Mouse (Mus musculus) kidney, embryonic 15.5 days (tissue): Measurements from ENCODE around the gene Raf1. TPM values are rescaled to one million over a fixed set of nuclear protein-coding genes. Genes with fewer than 3 reads are reported as not detected.

ENCODE experiments used
- ATAC-seq: fragments of 200-750 bp; cut with Nextera tagmentation; replicated peaks from 2 replicates; pipeline ENCODE4 v1.8.0; 2017; ENCODE audit warnings: moderate TSS enrichment; ENCODE audit not compliant: low FRiP score
- H3K27ac ChIP-seq: fragments of 300-500 bp; sonication (generic); 2 replicates; pipeline ENCODE4 v1.5.1; 2015; ENCODE audit warnings: mild to moderate bottlenecking, inconsistent platforms
- H3K27me3 ChIP-seq: fragments of 300-500 bp; sonication (generic); 2 replicates; pipeline ENCODE4 v1.6.1; 2015; ENCODE audit warnings: inconsistent platforms
- H3K36me3 ChIP-seq: fragments of 300-500 bp; sonication (generic); 2 replicates; pipeline ENCODE4 v1.6.1; 2015; ENCODE audit warnings: inconsistent platforms
- H3K4me1 ChIP-seq: fragments of 300-500 bp; sonication (generic); 2 replicates; pipeline ENCODE4 v1.6.1; 2015; ENCODE audit warnings: inconsistent platforms
- H3K4me2 ChIP-seq: fragments of 300-500 bp; sonication (generic); 2 replicates; pipeline ENCODE4 v1.6.1; 2015; ENCODE audit warnings: moderate library complexity, mild to moderate bottlenecking, inconsistent platforms
- H3K4me3 ChIP-seq: fragments of 300-500 bp; sonication (generic); replicated peaks from 2 replicates; pipeline ENCODE4 v1.5.1; 2015; ENCODE audit warnings: mild to moderate bottlenecking, inconsistent platforms
- H3K9ac ChIP-seq: fragments of 300-500 bp; sonication (generic); 2 replicates; pipeline ENCODE4 v1.6.1; 2015; ENCODE audit warnings: mild to moderate bottlenecking, inconsistent platforms
- H3K9me3 ChIP-seq: fragments of 300-500 bp; sonication (generic); replicated peaks from 2 replicates; pipeline ENCODE4 v1.6.1; 2016; ENCODE audit warnings: inconsistent platforms
- WGBS: fragments of 180-500 bp; shearing (Covaris S2); methylation state at CpG from one replicate; pipeline ENCODE4 v1.1.7; 2015; ENCODE audit warnings: mixed read lengths; 5-methylcytosine and 5-hydroxymethylcytosine counted together
- polyA plus RNA-seq: library from polyadenylated mRNA; unstranded; fragments of >200 nt; fragmentation: Nextera tagmentation; extraction: Ambion mirVana; gene quantifications from 2 replicates; pipeline ENCODE4 v1.2.1, GENCODE M21; 2015

Raf1 gene
- 87.0 and 94.9 TPM in 2 replicates for polyA plus RNA-seq

DNA sequence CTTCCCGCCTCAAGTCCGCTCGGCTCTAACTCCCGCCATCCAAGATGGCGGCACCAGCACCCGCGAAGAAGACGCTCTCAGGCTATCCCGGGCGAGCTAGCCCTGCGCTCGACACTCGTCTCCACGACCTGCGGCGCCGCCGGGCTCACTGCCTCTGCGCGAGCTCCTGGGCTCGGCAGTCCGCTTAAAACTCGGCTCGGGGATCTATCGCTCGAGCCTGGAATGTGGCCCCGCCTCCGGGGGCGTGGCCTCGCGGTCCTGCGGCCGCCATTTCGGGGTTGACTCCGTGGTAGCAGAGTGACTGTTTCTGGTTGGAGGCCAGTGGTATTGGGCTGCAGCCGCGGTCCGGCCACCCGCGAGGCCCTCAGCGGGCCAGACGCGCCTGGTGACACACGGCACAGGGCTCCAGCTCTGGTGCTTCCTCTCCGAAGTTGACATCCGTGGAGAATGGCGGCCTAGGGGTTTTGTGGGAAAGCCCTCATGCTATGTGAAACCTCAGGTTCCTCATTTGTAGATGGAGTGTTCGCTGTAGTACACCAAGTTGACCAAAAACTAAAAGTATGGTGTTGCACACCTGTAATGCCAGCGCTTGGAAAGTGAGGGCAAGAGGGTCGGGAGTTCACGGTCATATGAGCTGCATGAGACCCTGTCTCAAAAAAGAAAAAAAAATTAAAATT lies at the start of gene Raf1:
Gene Raf1 (minus strand): TSS at position 184 of the 677 bp plus-strand sequence.
- Histone ChIP-seq H3K4me2 (peak within 1 kb of the TSS; percentile 80), H3K9ac (peak within 1 kb of the TSS; percentile 91), H3K27ac (peak within 1 kb of the TSS; percentile 97), H3K27me3 (no peaks in the 10 kb centered on the region), H3K9me3 (no peaks in the 10 kb centered on the region), H3K4me3 (peak within 1 kb of the TSS; percentile 66), H3K4me1 (peaks cover 17% of the 10 kb centered on the region), H3K36me3 (0 out of 2 replicates have a peak, but pooled peaks cover 2% of the 10 kb centered on the region)
- ATAC-seq = peak; percentile 99
- WGBS = 1% methylated on average over 51 of the region's 51 CpGs

DNA sequence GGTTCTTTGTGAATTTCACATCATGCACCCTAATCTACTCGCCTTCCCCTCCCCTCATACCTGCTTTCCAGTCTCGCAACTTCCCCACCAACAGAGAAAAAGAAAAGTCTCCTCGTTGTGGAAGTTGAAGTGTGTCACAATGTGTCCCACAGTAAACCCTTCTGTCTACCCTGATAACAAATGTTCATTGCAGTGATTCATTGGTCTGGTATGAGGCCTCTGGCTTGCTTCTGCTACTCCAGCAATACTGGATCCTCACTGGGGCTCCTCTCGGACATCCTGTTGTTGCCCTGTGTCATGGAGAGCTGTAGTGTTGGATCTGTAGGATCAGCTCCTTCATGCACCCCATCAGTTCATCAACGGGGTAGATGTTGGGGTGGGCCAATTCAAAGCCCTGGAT lies 45.8 kb upstream of the Raf1 start:
- Histone ChIP-seq H3K4me2 (no peak overlapping the region), H3K9ac (no peak overlapping the region), H3K4me1 (peaks cover 13% of the 10 kb centered on the region), H3K9me3 (no peaks in the 10 kb centered on the region), H3K4me3 (no peak overlapping the region), H3K27me3 (no peaks in the 10 kb centered on the region), H3K27ac (no peak overlapping the region), H3K36me3 (no peaks in the 10 kb centered on the region)
- WGBS = 76% methylated on average over 5 of the region's 5 CpGs
- ATAC-seq = no peak

DNA sequence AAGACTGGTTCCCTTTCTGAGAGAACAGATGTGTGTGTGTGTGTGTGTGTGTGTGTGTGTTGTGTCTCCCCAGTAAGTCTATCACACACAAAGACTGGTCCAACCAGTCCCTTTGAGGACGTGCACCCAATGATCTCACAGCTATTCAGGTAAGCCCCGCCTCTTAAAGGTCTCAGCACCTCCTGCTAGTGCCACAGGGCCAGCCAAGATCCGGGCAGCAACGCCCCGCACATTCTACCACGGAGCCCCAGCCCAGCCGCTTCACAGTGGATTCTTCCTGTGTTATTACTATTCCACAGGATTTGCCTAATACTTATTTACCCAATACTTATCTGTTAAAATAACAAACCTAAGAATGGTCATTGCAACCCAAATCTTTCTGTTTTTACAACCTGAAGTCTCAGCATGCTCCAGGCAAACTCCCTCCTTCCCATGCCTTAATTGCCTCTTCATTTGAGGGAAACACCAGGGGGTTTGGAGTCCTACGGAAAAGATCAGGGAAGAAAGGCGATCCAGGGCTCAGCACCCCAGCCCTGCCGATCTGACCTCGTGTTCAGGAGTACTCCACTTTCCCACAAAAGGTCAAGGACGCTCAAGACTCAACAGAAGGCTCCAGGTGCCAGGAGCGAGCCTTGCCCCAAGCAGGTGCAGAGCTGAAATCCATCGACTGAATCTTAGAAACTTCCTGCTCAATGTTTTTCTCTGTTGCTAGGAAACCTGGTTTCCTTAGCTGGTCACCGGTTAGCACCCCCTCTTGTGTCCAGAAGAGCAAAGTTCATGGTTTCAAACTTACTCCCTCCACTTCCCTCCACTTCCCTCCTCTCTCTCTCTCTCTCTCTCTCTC lies 41.5 kb upstream of the Raf1 start:
- no peaks in the 10 kb centered on the region for H3K9me3 ChIP-seq
- H3K27me3 ChIP-seq = no peaks in the 10 kb centered on the region
- 3% methylated on average over 15 of the region's 15 CpGs for WGBS
- H3K27ac ChIP-seq = peak overlapping the region; percentile 80
- H3K4me2 ChIP-seq = peak overlapping the region; percentile 61
- peak overlapping the region; percentile 31 for H3K4me3 ChIP-seq
- peak overlapping the region; percentile 23; the same call in 1 of the 2 replicates for H3K9ac ChIP-seq
- peak; percentile 87 for ATAC-seq
- H3K36me3 ChIP-seq = no peaks in the 10 kb centered on the region
- peaks cover 19% of the 10 kb centered on the region for H3K4me1 ChIP-seq

DNA sequence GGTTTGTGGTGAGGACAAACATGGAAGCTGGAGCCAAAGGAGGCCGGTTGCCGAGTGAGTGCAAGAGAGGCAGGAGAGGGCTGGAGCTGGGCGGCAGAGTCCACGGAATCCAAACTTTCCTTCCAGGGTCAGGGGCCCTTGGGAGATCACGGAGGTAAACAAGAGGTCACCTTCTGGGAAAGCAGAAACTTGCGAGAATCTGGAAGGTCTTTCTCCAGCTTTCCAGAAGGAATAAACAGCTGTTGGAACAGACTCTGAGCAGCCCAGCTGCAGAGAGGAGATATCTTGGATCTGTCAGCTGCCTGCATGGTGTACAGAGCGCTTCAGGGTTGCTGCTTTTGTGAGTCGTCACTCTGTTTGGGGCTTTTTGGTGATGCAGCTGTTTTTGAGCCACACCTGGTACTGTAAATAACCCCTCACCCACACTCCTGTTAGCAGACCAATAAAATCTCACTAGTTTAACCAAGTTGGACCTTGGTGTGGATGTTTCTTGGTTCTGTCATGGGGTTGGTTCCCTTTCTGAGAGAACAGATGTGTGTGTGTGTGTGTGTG lies 40.7 kb upstream of the Raf1 start:
- WGBS = 18% methylated on average over 8 of the region's 8 CpGs
- no peaks in the 10 kb centered on the region for H3K27me3 ChIP-seq
- H3K4me1 ChIP-seq = peaks cover 19% of the 10 kb centered on the region
- peak overlapping the region; percentile 61 for H3K4me2 ChIP-seq
- peak; percentile 20; the same call in 1 of the 2 replicates for ATAC-seq
- H3K27ac ChIP-seq = peak overlapping the region; percentile 11
- no peaks in the 10 kb centered on the region for H3K9me3 ChIP-seq
- no peak overlapping the region for H3K4me3 ChIP-seq
- H3K9ac ChIP-seq = no peak overlapping the region
- H3K36me3 ChIP-seq = no peaks in the 10 kb centered on the region

DNA sequence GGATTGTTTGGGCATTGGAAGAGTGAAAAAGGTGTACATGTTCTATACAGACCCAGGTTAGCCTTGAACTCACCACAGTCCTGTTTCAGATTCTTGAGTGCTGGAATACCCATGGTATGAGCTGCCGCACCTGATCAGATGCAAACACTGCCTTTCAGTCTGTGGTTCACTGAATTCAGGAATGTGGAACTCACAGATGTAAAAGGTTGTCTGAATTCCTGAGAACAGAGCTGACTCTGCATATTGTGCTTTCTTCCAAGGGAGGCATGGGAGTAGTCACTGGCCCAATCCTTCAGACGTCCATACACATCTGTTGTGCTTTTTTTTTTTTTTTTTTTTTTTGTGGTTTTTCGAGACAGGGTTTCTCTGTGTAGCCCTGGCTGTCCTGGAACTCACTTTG lies 34.8 kb upstream of the Raf1 start:
- H3K27ac ChIP-seq = no peak overlapping the region
- no peaks in the 10 kb centered on the region for H3K27me3 ChIP-seq
- no peak overlapping the region for H3K4me3 ChIP-seq
- 77% methylated on average over 3 of the region's 3 CpGs for WGBS
- no peak for ATAC-seq
- H3K4me1 ChIP-seq = no peaks in the 10 kb centered on the region
- no peak overlapping the region for H3K4me2 ChIP-seq
- no peak overlapping the region for H3K9ac ChIP-seq
- H3K9me3 ChIP-seq = no peaks in the 10 kb centered on the region
- no peaks in the 10 kb centered on the region for H3K36me3 ChIP-seq

DNA sequence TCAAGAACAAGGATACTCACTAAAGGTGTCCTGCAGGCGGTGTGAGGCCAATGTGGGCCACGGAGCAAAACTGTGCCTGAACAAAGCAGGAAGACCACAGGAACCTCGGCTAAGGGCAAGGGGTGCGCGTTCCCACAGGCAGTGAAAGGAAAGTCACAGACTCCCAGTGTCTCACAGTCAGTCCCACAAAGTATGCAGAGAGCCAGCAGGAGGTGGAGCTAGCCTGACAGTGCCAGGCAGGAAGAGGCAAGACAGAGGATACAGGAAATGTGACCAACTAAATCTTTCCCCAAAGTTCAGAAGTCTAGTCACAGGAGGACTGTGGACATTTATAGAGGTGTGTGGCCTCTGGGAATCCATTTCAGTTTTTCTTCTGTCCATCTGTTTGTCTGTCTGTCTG lies 26.5 kb upstream of the Raf1 start:
- no peak overlapping the region for H3K4me2 ChIP-seq
- no peak overlapping the region for H3K27ac ChIP-seq
- ATAC-seq = no peak
- H3K4me1 ChIP-seq = no peaks in the 10 kb centered on the region
- H3K4me3 ChIP-seq = no peak overlapping the region
- no peaks in the 10 kb centered on the region for H3K27me3 ChIP-seq
- H3K9ac ChIP-seq = no peak overlapping the region
- H3K36me3 ChIP-seq = no peaks in the 10 kb centered on the region
- no peaks in the 10 kb centered on the region for H3K9me3 ChIP-seq
- WGBS = 77% methylated on average over 5 of the region's 5 CpGs

DNA sequence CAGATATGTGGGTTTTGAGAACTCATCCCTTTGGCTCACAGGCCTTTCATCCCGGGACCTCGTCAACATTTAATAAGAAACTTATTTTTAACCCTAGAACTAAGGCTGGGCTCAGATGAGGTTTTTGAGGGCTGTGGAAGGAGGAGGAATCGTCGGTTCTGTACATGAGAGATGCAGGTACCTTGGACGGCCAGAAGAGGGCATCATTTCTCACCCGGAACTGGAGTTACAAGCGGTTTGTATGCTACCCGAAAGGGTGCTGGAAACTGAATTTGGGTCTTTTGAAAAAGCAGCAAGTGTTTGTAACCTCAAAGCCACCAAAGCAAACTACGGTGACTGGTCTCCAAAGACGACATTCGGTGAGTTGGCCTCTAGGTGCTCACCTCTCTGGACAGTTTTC lies 24.9 kb upstream of the Raf1 start:
- WGBS = 60% methylated on average over 11 of the region's 11 CpGs
- no peak overlapping the region for H3K4me3 ChIP-seq
- ATAC-seq = no peak
- no peaks in the 10 kb centered on the region for H3K9me3 ChIP-seq
- no peak overlapping the region for H3K27ac ChIP-seq
- no peaks in the 10 kb centered on the region for H3K4me1 ChIP-seq
- H3K27me3 ChIP-seq = no peaks in the 10 kb centered on the region
- H3K4me2 ChIP-seq = no peak overlapping the region
- no peaks in the 10 kb centered on the region for H3K36me3 ChIP-seq
- no peak overlapping the region for H3K9ac ChIP-seq

DNA sequence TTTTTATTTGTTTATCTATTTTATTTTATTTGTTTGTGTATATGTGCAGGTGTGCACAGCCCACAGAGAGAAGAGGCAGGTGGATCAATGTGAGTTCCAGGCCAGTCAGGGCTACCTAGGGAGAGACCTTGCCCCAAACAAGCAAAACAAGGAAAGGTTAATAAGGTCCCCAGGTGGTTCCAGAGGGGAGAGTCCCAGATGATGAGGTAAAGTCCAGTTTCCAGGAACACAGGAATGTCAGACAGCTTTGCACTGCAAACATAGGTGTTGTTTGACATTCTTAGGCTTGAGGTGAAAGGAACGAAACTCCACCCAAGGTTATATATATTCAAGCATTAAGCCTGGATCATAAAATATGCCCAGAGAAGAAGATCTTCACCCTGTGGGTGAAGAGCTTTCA lies 24.3 kb upstream of the Raf1 start:
- H3K4me2 ChIP-seq = no peak overlapping the region
- H3K9ac ChIP-seq = no peak overlapping the region
- no peaks in the 10 kb centered on the region for H3K36me3 ChIP-seq
- ATAC-seq = no peak
- WGBS = 86% methylated on average over 1 of the region's 1 CpGs
- H3K9me3 ChIP-seq = no peaks in the 10 kb centered on the region
- H3K4me1 ChIP-seq = no peaks in the 10 kb centered on the region
- H3K27me3 ChIP-seq = no peaks in the 10 kb centered on the region
- H3K4me3 ChIP-seq = no peak overlapping the region
- no peak overlapping the region for H3K27ac ChIP-seq

DNA sequence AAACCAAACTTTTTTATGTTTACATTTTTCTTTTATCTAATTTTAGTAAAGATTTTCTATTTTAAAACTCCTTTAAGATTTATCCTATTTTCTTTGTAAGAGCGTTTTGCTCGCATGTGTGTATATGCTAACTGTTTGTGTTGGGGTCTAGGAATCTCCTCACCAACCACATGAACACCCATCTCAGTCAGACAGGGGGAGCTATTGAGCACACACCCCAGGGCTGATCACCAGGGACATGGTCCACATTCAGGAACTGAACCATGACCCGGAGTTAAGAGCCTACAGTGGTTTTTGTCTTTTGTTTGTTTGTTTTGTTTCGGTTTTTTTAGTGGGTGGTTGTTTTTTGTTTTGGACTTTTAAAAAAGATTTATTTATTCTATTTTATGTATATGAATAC lies 22.3 kb upstream of the Raf1 start:
- Histone ChIP-seq H3K4me3 (no peak overlapping the region), H3K4me2 (no peak overlapping the region)
- WGBS = 85% methylated on average over 4 of the region's 4 CpGs

DNA sequence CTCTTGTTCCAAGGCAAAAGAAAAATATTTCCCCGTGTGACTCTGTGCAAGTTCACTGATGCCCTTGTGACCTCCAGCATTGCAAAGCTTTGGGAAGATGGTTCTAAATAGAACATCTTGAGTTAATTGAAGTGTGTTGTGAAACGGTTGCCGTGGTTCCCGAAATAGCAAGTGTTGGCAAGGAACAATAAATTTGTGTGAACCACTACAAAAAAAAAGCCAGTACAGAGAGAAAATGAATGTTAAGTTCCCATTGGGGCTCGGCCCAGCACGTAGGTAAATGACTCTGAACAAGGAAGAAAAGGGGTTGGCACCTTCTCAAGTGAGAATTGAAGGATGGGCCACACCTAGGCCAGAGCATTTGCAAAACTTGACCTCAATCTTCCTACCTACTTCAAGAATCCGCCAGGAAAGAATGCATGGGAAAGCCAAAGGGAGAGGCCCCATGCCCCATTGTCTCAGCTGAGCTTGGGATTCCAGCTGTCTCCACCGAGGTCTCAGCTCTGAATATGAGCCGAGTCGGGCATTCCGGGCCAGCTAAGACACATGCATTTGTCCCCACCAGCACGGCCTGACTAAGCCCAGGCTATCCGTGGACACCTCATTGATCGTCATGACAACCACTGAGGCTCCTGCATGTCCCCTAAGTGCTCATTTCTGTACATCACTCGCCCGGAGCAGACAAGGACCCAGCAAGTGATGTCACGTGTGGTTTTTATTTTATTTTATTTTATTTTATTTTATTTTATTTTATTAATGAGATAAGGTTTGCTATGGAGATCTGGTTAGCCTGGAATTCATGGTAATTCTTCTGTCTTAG lies 21.5 kb upstream of the Raf1 start:
- Histone ChIP-seq H3K4me3 (no peak overlapping the region), H3K27me3 (no peaks in the 10 kb centered on the region), H3K9ac (no peak overlapping the region), H3K4me1 (peaks cover 4% of the 10 kb centered on the region; the same call in 1 of the 2 replicates), H3K27ac (no peak overlapping the region), H3K9me3 (no peaks in the 10 kb centered on the region), H3K36me3 (no peaks in the 10 kb centered on the region), H3K4me2 (no peak overlapping the region)
- ATAC-seq = no peak
- 85% methylated on average over 17 of the region's 17 CpGs for WGBS

More for the DNA sequence above, 22.3 kb upstream of the Raf1 start:
- peaks cover 4% of the 10 kb centered on the region; the same call in 1 of the 2 replicates for H3K4me1 ChIP-seq
- no peaks in the 10 kb centered on the region for H3K27me3 ChIP-seq
- no peaks in the 10 kb centered on the region for H3K36me3 ChIP-seq
- no peak overlapping the region for H3K9ac ChIP-seq
- no peak overlapping the region for H3K27ac ChIP-seq
- H3K9me3 ChIP-seq = no peaks in the 10 kb centered on the region
- ATAC-seq = no peak

DNA sequence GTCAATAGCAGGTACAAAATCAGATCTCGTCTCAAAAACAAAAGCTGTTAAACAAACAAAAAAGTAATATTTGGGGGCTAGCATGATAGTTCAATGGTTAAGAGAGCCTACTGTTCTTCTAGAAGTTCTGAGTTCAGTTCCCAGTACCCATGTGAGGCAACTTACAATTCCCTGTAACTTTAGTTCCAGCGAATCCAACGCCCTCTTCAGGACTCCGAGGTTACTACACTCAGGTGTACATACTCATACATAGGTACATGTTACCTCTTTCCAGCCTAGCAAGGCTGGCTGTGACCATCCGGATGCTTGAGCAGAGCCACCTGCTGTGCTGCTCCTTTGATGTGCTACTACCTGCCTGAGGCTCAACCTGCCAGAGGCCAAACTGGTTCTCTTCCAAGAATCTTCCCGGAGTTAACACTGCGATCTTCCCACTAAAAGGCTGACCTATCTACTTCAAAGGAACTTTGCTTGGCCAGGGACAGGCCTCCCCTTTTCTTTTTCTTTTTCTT lies 20.3 kb upstream of the Raf1 start:
- Histone ChIP-seq H3K9me3 (no peaks in the 10 kb centered on the region), H3K36me3 (no peaks in the 10 kb centered on the region), H3K4me1 (peaks cover 4% of the 10 kb centered on the region; the same call in 1 of the 2 replicates), H3K9ac (no peak overlapping the region), H3K27ac (no peak overlapping the region), H3K27me3 (no peaks in the 10 kb centered on the region), H3K4me3 (no peak overlapping the region), H3K4me2 (no peak overlapping the region)
- 82% methylated on average over 7 of the region's 7 CpGs for WGBS
- ATAC-seq = no peak
